Mouse (Mus musculus) stomach, embryonic 14.5 days (tissue): ENCODE measurements at regions not wholly inside any gene's neighbourhood (a gene's known extent, or its start where the extent isn't known, plus 50 kb on each side); places are given as distances from the start of the nearest gene placed in this dataset.

ENCODE experiments used
- ATAC-seq: fragments of 200-750 bp; cut with Nextera tagmentation; 2 replicates; pipeline ENCODE4 v1.8.0; 2017; ENCODE audit warnings: low read depth, moderate TSS enrichment; ENCODE audit not compliant: insufficient number of reproducible peaks, insufficient read depth, low FRiP score
- H3K27ac ChIP-seq: fragments of 300-500 bp; sonication (generic); 2 replicates; pipeline ENCODE4 v1.5.1; 2014; ENCODE audit warnings: mild to moderate bottlenecking, low read length, moderate library complexity, mixed read lengths
- H3K27me3 ChIP-seq: fragments of 300-500 bp; sonication (generic); 2 replicates; pipeline ENCODE4 v1.6.1; 2014; ENCODE audit warnings: low read length, control low read depth, mixed read lengths; ENCODE audit not compliant: control insufficient read depth, insufficient read depth
- H3K36me3 ChIP-seq: fragments of 300-500 bp; sonication (generic); 2 replicates; pipeline ENCODE4 v1.6.1; 2014; ENCODE audit warnings: mild to moderate bottlenecking, control low read depth, low read length, moderate library complexity, mixed read lengths; ENCODE audit not compliant: control insufficient read depth, insufficient read depth
- H3K4me1 ChIP-seq: fragments of 300-500 bp; sonication (generic); 2 replicates; pipeline ENCODE4 v1.6.1; 2014; ENCODE audit warnings: low read length, control low read depth, mixed read lengths; ENCODE audit not compliant: control insufficient read depth, insufficient read depth
- H3K4me2 ChIP-seq: fragments of 300-500 bp; sonication (generic); replicated peaks from 2 replicates; pipeline ENCODE4 v1.6.1; 2014; ENCODE audit warnings: low read depth, low read length, control low read depth
- H3K4me3 ChIP-seq: fragments of 300-500 bp; sonication (generic); 2 replicates; pipeline ENCODE4 v1.5.1; 2014; ENCODE audit warnings: low read depth, low read length, control low read depth
- H3K9ac ChIP-seq: fragments of 300-500 bp; sonication (generic); replicated peaks from 2 replicates; pipeline ENCODE4 v1.6.1; 2014; ENCODE audit warnings: low read depth, mild to moderate bottlenecking, control low read depth, low read length, moderate library complexity, mixed read lengths
- H3K9me3 ChIP-seq: fragments of 300-500 bp; sonication (generic); 2 replicates; pipeline ENCODE4 v1.6.1; 2016; ENCODE audit warnings: low read depth, low read length, control low read depth; ENCODE audit not compliant: control insufficient read depth
- WGBS: fragments of 180-500 bp; shearing (Covaris S2); extraction: QIAGEN DNeasy Blood & Tissue Kit; methylation state at CpG from one replicate; pipeline ENCODE4 v1.1.7; 2014; 5-methylcytosine and 5-hydroxymethylcytosine counted together

DNA sequence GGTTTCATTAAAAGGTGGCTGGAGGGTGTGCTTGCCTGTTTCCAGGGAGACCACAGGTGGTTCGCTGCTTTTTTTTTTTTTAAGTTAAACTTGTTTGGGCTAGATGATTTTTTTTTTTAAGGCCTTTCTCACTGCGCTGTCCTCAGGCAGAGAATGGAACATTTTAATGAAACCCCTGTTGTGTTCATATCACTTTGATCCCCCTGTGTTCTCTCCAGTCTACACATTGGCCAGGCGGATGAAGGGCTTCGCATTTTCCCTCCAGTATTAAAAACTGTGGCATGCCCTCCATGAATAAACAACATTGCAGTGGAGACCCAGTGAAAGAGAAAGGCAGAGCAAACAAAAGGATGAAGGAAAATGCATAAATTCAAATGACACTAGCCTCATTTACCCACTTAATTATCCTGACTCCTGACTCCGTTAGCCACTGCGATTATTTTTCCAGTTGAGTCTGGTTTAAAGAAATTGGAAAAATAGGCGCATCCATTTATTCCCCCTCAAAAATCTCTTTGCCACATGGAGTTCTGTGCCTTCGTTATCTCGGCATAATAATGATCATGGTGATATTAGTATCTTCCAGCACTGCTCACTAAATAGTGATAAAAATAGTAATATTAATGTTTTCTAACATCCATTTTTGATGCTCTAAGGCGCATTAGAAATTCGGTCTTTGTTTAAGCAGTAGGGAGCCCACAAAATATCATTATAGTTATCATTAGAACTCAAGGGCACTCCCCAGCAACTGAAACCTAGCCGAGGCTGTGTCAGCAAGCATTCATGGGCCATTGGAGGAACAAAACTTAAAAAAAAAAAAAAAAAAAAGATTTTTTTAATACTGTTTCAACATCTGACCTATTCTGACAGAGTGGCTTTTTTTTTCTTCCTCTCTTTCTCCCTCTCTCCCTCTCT, 618.0 kb downstream of the Tfap2b start:
- WGBS: 78% methylated on average over 12 of the region's 12 CpGs
- H3K27ac ChIP-seq: no peak overlapping the region
- no peaks in the 10 kb centered on the region for H3K27me3 ChIP-seq
- no peak overlapping the region for H3K4me3 ChIP-seq
- no peak overlapping the region for H3K4me2 ChIP-seq
- no peaks in the 10 kb centered on the region for H3K4me1 ChIP-seq
- no peaks in the 10 kb centered on the region for H3K36me3 ChIP-seq
- H3K9me3 ChIP-seq: no peaks in the 10 kb centered on the region
- H3K9ac ChIP-seq: no peak overlapping the region
- ATAC-seq: no peak

DNA sequence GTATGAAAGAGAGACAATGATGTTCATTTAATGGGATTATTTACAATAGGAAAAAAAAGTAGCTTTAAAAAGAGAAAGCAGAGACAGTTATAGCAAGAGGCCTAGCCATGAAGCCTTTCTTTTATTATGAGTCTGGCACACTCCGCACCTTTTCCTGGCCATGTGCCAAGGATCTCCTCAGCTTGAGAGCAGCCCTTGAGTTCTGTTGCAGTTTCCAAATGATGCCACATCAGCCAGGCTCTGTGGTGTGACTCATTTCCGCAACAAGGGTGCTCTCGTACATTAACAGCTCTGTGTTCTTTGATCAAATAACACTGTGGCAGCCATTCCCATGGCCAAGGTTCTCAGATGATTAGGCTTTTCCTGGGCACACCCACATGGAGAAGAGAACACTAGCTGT, 641.2 kb downstream of the Tfap2b start:
- H3K4me3 ChIP-seq: no peak overlapping the region
- no peak overlapping the region for H3K9ac ChIP-seq
- no peaks in the 10 kb centered on the region for H3K36me3 ChIP-seq
- no peak overlapping the region for H3K4me2 ChIP-seq
- no peaks in the 10 kb centered on the region for H3K4me1 ChIP-seq
- ATAC-seq: no peak
- no peaks in the 10 kb centered on the region for H3K27me3 ChIP-seq
- WGBS: 71% methylated on average over 3 of the region's 3 CpGs
- no peaks in the 10 kb centered on the region for H3K9me3 ChIP-seq
- no peak overlapping the region for H3K27ac ChIP-seq

GRCm38 (mm10) chr1:19857250-19857649, 648.5 kb downstream of the Tfap2b start:
- no peak overlapping the region for H3K27ac ChIP-seq
- no peak overlapping the region for H3K4me2 ChIP-seq
- H3K4me3 ChIP-seq: no peak overlapping the region
- H3K9ac ChIP-seq: no peak overlapping the region
- ATAC-seq: no peak
- H3K27me3 ChIP-seq: no peaks in the 10 kb centered on the region
- H3K4me1 ChIP-seq: no peaks in the 10 kb centered on the region
- H3K36me3 ChIP-seq: no peaks in the 10 kb centered on the region
- no peaks in the 10 kb centered on the region for H3K9me3 ChIP-seq

- WGBS: 69% methylated on average over 12 of the region's 12 CpGs
- Histone ChIP-seq H3K9me3 (no peaks in the 10 kb centered on the region), H3K4me1 (no peaks in the 10 kb centered on the region), H3K4me2 (no peak overlapping the region), H3K36me3 (no peaks in the 10 kb centered on the region), H3K9ac (no peak overlapping the region), H3K27me3 (no peaks in the 10 kb centered on the region), H3K27ac (no peak overlapping the region), H3K4me3 (no peak overlapping the region)
- no peak for ATAC-seq
These were observed 659.8 kb downstream of the Tfap2b start for GRCm38 (mm10) chr1:19868478-19868877.

DNA sequence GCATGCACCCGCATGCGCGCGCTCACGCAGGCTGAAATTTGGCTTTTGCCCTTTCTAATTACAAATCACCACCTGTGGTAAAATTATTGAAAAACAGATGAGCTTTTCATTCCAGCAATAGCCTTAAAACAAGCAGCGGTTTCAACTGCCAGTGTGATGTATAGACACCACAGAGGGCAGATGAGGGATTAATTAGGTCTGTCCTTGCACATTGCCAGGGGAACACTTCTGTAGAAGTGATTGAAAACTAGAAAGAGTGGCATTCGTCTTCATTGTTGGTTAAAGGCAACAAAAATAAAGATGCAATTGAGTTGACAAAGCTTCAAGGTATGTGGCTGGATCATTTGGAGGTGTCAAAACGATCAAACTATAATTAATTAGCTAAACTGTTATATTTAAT, 672.5 kb downstream of the Tfap2b start:
- Histone ChIP-seq H3K4me1 (no peaks in the 10 kb centered on the region), H3K9me3 (no peaks in the 10 kb centered on the region), H3K4me3 (no peak overlapping the region), H3K9ac (no peak overlapping the region), H3K4me2 (no peak overlapping the region), H3K27me3 (no peaks in the 10 kb centered on the region), H3K27ac (no peak overlapping the region), H3K36me3 (no peaks in the 10 kb centered on the region)
- WGBS: 57% methylated on average over 8 of the region's 8 CpGs
- ATAC-seq: no peak

- Histone ChIP-seq H3K36me3 (no peaks in the 10 kb centered on the region), H3K9me3 (no peaks in the 10 kb centered on the region), H3K4me2 (no peak overlapping the region), H3K4me3 (no peak overlapping the region), H3K27ac (no peak overlapping the region), H3K9ac (no peak overlapping the region), H3K27me3 (no peaks in the 10 kb centered on the region), H3K4me1 (no peaks in the 10 kb centered on the region)
- no peak for ATAC-seq
- 45% methylated on average over 5 of the region's 5 CpGs for WGBS
These were observed 690.7 kb downstream of the Tfap2b start for GRCm38 (mm10) chr1:19899426-19899825.

DNA sequence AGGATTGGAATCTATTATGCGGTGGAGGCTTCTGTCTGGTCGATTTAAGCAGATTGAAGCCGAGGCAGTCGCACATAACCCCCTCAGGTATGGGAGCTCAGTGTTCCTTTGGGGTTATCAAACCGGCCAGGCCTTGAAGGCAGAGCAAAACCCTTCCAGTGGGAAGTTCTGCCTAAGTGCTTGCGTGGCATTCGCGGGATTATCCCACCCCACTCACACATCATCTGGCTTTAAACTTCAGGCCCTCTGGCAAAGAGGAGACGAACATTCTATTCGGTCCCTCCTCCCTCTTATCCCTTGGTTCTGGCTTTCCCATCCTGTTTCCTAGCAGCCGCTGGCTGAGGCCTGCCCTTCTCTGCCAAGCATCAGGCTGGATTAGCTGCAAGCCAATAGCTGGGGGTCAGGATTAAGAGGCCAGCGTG, 691.2 kb downstream of the Tfap2b start:
- 43% methylated on average over 12 of the region's 12 CpGs for WGBS
- no peaks in the 10 kb centered on the region for H3K36me3 ChIP-seq

GRCm38 (mm10) chr1:19900983-19901531, 692.3 kb downstream of the Tfap2b start:
- no peaks in the 10 kb centered on the region for H3K9me3 ChIP-seq
- no peak overlapping the region for H3K4me2 ChIP-seq
- no peaks in the 10 kb centered on the region for H3K27me3 ChIP-seq
- no peak for ATAC-seq
- H3K9ac ChIP-seq: no peak overlapping the region
- no peak overlapping the region for H3K4me3 ChIP-seq
- no peaks in the 10 kb centered on the region for H3K4me1 ChIP-seq
- 67% methylated on average over 2 of the region's 2 CpGs for WGBS
- H3K27ac ChIP-seq: no peak overlapping the region
- H3K36me3 ChIP-seq: no peaks in the 10 kb centered on the region

More for the DNA sequence above, 691.2 kb downstream of the Tfap2b start:
- no peaks in the 10 kb centered on the region for H3K9me3 ChIP-seq
- ATAC-seq: no peak
- no peaks in the 10 kb centered on the region for H3K27me3 ChIP-seq
- no peaks in the 10 kb centered on the region for H3K4me1 ChIP-seq
- H3K9ac ChIP-seq: no peak overlapping the region
- no peak overlapping the region for H3K4me3 ChIP-seq
- H3K27ac ChIP-seq: no peak overlapping the region
- no peak overlapping the region for H3K4me2 ChIP-seq
